Mouse (Mus musculus) erythroblast, embryonic 14.5 days (primary cell): ENCODE results near the gene Bbip1.

ENCODE experiments used
- GATA1 ChIP-seq: IDR thresholded peaks from 2 replicates; pipeline ENCODE4 v1.6.1; 2012; ENCODE audit warnings: low read length, inconsistent platforms, mixed read lengths
- TAL1 ChIP-seq: IDR thresholded peaks from 3 replicates; pipeline ENCODE4 v1.6.1; 2012; ENCODE audit warnings: low read length, inconsistent platforms, mixed read lengths

DNA sequence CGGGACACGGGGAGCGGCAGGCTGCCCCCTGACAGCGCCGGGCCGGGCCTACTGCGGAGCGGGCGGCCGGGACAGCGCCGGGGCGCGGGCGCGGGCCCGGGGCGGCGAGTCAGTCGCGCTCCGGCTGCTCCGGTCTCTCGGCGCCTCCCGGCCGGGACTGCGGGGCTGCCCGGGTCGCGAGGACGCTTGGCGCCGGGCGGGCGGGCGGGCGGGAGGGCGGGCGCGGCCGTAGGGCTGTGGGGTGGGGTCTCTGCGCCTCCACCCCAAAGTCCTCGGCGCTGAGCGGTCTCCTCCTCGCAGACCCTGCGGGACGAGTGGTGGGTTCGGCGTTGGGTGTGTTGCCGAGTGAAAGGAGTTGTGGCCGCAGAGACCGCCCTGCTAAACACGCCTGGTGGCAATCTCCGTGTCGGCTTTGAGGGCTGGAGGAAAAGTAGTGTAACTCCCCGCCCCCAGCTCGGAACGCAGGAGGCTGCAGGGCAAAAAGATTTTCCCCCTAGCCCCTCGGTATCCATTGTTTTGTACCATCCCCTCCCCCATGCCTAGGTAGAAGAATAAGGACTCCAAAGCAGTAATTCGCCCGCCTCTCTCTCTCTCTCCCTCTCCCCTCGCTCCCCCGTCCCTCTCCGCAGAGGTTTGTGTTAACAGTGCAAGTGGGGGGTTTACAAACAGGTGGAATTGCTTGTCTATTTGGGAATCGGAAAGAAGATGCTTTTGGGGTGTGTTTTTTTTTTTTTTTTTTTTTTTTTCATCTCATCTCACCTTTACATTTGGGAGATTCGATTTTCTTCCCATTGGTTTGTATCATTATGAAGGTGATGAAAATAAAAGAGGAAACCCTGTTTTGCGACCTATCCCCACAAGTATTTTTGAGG, 980 bp upstream of the Bbip1 start:
- TF ChIP-seq GATA1 (no peak), TAL1 (no peak)
